Mouse (Mus musculus): ENCODE data around the gene Izumo1.

GRCm38 (mm10) chr7:45628364-45629294 is 7.0 kb downstream of the Izumo1 start:
- TF ChIP-seq CTCF (IDR thresholded peaks at IDR 0.05; ENCODE audit: low read depth, low read length) (peak; percentile 89), POLR2A (IDR thresholded peaks at IDR 0.05; ENCODE audit: extremely low read depth, insufficient read depth, low read length) (0 out of 2 replicates have a peak, but pooled peaks have one; percentile 39)
